Mouse (Mus musculus): Measurements from ENCODE around the gene Npr2.

DNA sequence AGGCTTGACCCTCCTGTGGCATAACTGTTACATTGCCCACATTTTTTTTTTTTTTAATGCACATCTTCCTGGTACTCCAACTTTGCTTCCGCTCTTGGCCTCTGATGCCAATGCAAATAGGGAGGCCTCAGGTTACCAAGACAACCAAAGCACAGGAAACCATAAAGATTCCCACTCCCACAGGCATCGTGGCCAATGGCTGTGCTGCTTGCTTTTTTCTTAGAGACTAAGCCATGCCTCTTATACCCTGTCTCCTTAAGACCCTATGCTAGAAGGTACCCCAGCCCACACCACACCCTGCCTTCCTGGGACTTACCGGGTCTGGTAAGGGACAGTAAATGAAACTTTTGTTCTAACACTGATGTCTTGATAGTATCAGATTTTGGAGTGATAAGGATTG, 38.3 kb upstream of the Npr2 start:
- TF ChIP-seq CTCF (IDR thresholded peaks at IDR 0.05; ENCODE audit: low read depth), result no peak
- TF ChIP-seq EP300 (optimal IDR thresholded peaks at IDR 0.05), result no peak
